Mouse (Mus musculus): ENCODE measurements around the gene Apba3.

DNA sequence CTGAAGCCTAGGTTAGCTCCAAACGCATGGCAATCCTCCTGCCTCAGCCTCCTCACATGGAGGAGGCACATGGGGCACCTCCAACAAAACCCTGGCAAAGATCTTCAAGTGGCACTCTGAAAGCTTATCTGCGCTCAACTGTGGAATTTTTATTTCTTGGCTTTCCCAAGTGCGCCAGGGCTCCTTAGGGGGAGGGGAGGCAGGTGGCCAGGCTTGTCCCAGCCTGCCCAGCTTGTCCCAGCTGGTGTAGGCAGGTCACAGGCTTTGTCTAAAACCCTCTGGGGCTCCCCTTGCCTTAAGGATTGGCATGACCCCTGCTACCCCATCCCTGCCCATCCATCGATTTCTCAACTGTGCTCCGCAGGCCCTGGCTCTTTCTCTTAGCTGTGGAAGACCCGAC lies 17.4 kb downstream of the Apba3 start:
- TF ChIP-seq CTCF (conservative IDR thresholded peaks at IDR 0.05; ENCODE audit: low read length) = no peak
- no peak for TF ChIP-seq NANOG (IDR thresholded peaks at IDR 0.05; ENCODE audit: borderline replicate concordance, low read length)
- TF ChIP-seq POU5F1 (IDR thresholded peaks at IDR 0.05; ENCODE audit: borderline replicate concordance, low read length) = no peak

All from E14TG2a.4 (cell line).